ENCODE assay signal across 27 mouse cellular contexts in the genomic region with DNA sequence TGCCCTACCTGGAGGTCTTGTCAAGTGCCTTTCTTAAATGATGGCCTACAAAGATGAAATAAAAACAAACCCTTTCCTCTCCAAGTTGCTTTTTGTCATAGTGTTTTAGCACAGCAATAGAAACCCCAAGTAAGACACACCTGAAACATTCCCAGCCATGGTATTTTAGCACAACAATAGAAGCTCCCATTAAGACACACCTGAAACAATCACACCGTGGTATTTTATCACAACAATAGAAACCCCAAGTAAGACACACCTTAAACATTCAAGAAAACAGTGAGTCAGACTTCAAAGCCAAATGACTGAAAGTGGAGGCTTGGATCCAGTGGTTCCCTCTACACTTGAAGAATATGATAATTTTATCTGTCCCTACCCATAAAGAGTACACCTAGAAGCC. TPM values are rescaled to one million over a fixed set of nuclear protein-coding genes. Genes with fewer than 3 reads are reported as not detected.
"Had no signal": no experiment of that assay in that cellular context is flagged by ENCODE, and none has a peak within 500 bp of the region (broad histone marks: within the 10 kb centered on the region; RNA-seq: fewer than 3 reads in every experiment).

No protein-coding gene starts in this region.

- H3K4me1 ChIP-seq: heart, embryonic 12.5 days; hindbrain, embryonic 12.5 days; intestine, embryonic 15.5 days; limb, embryonic 10.5 days; limb, embryonic 12.5 days; liver, embryonic 13.5 days had no signal

- H3K4me2 ChIP-seq: heart, embryonic 12.5 days; hindbrain, embryonic 12.5 days; hindbrain, embryonic 14.5 days; intestine, embryonic 15.5 days; limb, embryonic 12.5 days; liver, embryonic 11.5 days; liver, embryonic 13.5 days had no signal

- ATAC-seq: hindbrain, embryonic 16.5 days; inflammation-experienced regulatory T-cells, adult 6 months; intestine, embryonic 15.5 days; intestine, postnatal 0 days had no signal

- H3K27me3 ChIP-seq: heart, embryonic 12.5 days; hindbrain, embryonic 12.5 days; intestine, embryonic 15.5 days; limb, embryonic 12.5 days; liver, embryonic 13.5 days had no signal

- DNase-seq: gastrocnemius, postnatal 14 days; gastrocnemius, postnatal 36 days; heart, adult 2 months; heart, postnatal 10 days; heart, postnatal 4 days; kidney, adult 18-20 months; kidney, adult 8-10 months; kidney, postnatal 10 days; kidney, postnatal 25 days; kidney, postnatal 4 days; liver; liver, embryonic 13.5 days had no signal

- H3K9ac ChIP-seq: heart, embryonic 12.5 days; hindbrain, embryonic 12.5 days; hindbrain, embryonic 14.5 days; intestine, embryonic 15.5 days; limb, embryonic 12.5 days; liver, embryonic 13.5 days had no signal

- H3K4me3 ChIP-seq: heart, adult 2 months; heart, embryonic 10.5 days; heart, embryonic 12.5 days; hindbrain, embryonic 10.5 days; hindbrain, embryonic 12.5 days; intestine, embryonic 15.5 days; layer of hippocampus, adult 2 months; left cerebral cortex, adult 2 months; limb, embryonic 10.5 days; limb, embryonic 12.5 days; liver, embryonic 13.5 days had no signal

- H3K27ac ChIP-seq: heart, adult 2 months; heart, embryonic 10.5 days; hindbrain, embryonic 10.5 days; hindbrain, embryonic 12.5 days; hindbrain, embryonic 14.5 days; intestine, embryonic 15.5 days; layer of hippocampus, adult 2 months; left cerebral cortex, adult 2 months; limb, embryonic 10.5 days; limb, embryonic 12.5 days; liver, embryonic 13.5 days had no signal

- H3K9me3 ChIP-seq: heart, embryonic 10.5 days; heart, embryonic 12.5 days; hindbrain, embryonic 10.5 days; hindbrain, embryonic 12.5 days; intestine, embryonic 15.5 days; limb, embryonic 10.5 days; limb, embryonic 12.5 days; liver, embryonic 13.5 days had no signal

RNA-seq across cellular contexts. Expression of a gene that starts 58.2 kb away (rescaled TPM):
- total RNA-seq: gastrocnemius, postnatal 36 days; heart, postnatal 10 days had no signal
- polyA plus RNA-seq: heart, embryonic 14.5 days had no signal
